Mouse (Mus musculus): ENCODE measurements around the gene Kcnq1. TPM values are rescaled to one million over a fixed set of nuclear protein-coding genes. Genes with fewer than 3 reads are reported as not detected.

Gene Kcnq1
- polyA plus RNA-seq, 1 experiment from 2014 or later = 1.0 TPM

GRCm38 (mm10) chr7:143474811-143475210 is 368.6 kb downstream of the Kcnq1 start:
- 0 out of 2 replicates have a peak, but pooled peaks cover under 1% of the 10 kb centered on the region for H3K4me1 ChIP-seq
- no peak for ATAC-seq (ENCODE audit: low FRiP score)
- H3K4me2 ChIP-seq (replicated peaks) = no peak overlapping the region
- WGBS = 45% methylated on average over 10 of the region's 10 CpGs
- peaks cover 3% of the 10 kb centered on the region; the same call in 1 of the 2 replicates for H3K27me3 ChIP-seq
- no peak overlapping the region for H3K27ac ChIP-seq
- no peak overlapping the region for H3K4me3 ChIP-seq
- no peaks in the 10 kb centered on the region for H3K9me3 ChIP-seq (replicated peaks)
- no peaks in the 10 kb centered on the region for H3K36me3 ChIP-seq
- no peak overlapping the region for H3K9ac ChIP-seq

- H3K36me3 ChIP-seq = no peaks in the 10 kb centered on the region
Measured at GRCm38 (mm10) chr7:143475876-143476275, 369.7 kb downstream of the Kcnq1 start.

More at GRCm38 (mm10) chr7:143475876-143476275, 369.7 kb downstream of the Kcnq1 start:
- Histone ChIP-seq H3K27me3 (peaks cover 5% of the 10 kb centered on the region; the same call in 1 of the 2 replicates), H3K9me3 (replicated peaks) (no peaks in the 10 kb centered on the region), H3K4me1 (0 out of 2 replicates have a peak, but pooled peaks cover 3% of the 10 kb centered on the region), H3K4me2 (replicated peaks) (no peak overlapping the region), H3K4me3 (no peak overlapping the region), H3K27ac (no peak overlapping the region), H3K9ac (no peak overlapping the region)
- WGBS = 84% methylated on average over 11 of the region's 11 CpGs
- ATAC-seq (ENCODE audit: low FRiP score) = no peak

Other genes starting within 250 kb of the Kcnq1 start
- gene Th, start 175.2 kb upstream of the Kcnq1 start, polyA plus RNA-seq (2016; fragmentation: Nextera tagmentation; extraction: Ambion mirVana) = 14.9 and 15.1 TPM in 2 replicates
- gene Ascl2, start 137.1 kb upstream of the Kcnq1 start, polyA plus RNA-seq (2016; fragmentation: Nextera tagmentation; extraction: Ambion mirVana) = 0.41 and 0.56 TPM in 2 replicates
- 2.2 and 2.8 TPM in 2 replicates for gene Tspan32, start 101.3 kb upstream of the Kcnq1 start, polyA plus RNA-seq (2016; fragmentation: Nextera tagmentation; extraction: Ambion mirVana)
- gene Cd81, start 53.6 kb upstream of the Kcnq1 start, polyA plus RNA-seq (2016; fragmentation: Nextera tagmentation; extraction: Ambion mirVana) = 251 and 261 TPM in 2 replicates
- 83.3 and 88.7 TPM in 2 replicates for gene Tssc4, start 37.1 kb upstream of the Kcnq1 start, polyA plus RNA-seq (2016; fragmentation: Nextera tagmentation; extraction: Ambion mirVana)
- gene Trpm5, start 11.7 kb upstream of the Kcnq1 start, polyA plus RNA-seq (2016; fragmentation: Nextera tagmentation; extraction: Ambion mirVana) = 3.1 and 3.4 TPM in 2 replicates